Mouse (Mus musculus) intestine, embryonic 16.5 days (tissue): ENCODE measurements around the gene Dglucy. TPM values are rescaled to one million over a fixed set of nuclear protein-coding genes. Genes with fewer than 3 reads are reported as not detected.

Experiments used
- ATAC-seq: fragments of 200-750 bp; cut with Nextera tagmentation; 2 replicates; pipeline ENCODE4 v1.8.0; 2017; ENCODE audit warnings: moderate TSS enrichment, moderate library complexity
- H3K27ac ChIP-seq: fragments of 300-500 bp; sonication (generic); 2 replicates; pipeline ENCODE4 v1.5.1; 2014; ENCODE audit warnings: mild to moderate bottlenecking, low read length
- H3K27me3 ChIP-seq: fragments of 300-500 bp; sonication (generic); replicated peaks from 2 replicates; pipeline ENCODE4 v1.6.1; 2014; ENCODE audit warnings: low read length, control low read depth, mixed read lengths; ENCODE audit not compliant: control insufficient read depth, insufficient read depth
- H3K36me3 ChIP-seq: fragments of 300-500 bp; sonication (generic); 2 replicates; pipeline ENCODE4 v1.6.1; 2014; ENCODE audit warnings: low read length, control low read depth; ENCODE audit not compliant: control insufficient read depth, insufficient read depth
- H3K4me1 ChIP-seq: fragments of 300-500 bp; sonication (generic); 2 replicates; pipeline ENCODE4 v1.6.1; 2014; ENCODE audit warnings: low read length, control low read depth, mixed read lengths; ENCODE audit not compliant: control insufficient read depth, insufficient read depth
- H3K4me2 ChIP-seq: fragments of 300-500 bp; sonication (generic); 2 replicates; pipeline ENCODE4 v1.6.1; 2014; ENCODE audit warnings: low read depth, low read length, control low read depth
- H3K4me3 ChIP-seq: fragments of 300-500 bp; sonication (generic); 2 replicates; pipeline ENCODE4 v1.5.1; 2014; ENCODE audit warnings: mild to moderate bottlenecking, low read length
- H3K9ac ChIP-seq: fragments of 300-500 bp; sonication (generic); 2 replicates; pipeline ENCODE4 v1.6.1; 2014; ENCODE audit warnings: low read depth, low read length
- H3K9me3 ChIP-seq: fragments of 300-500 bp; sonication (generic); 2 replicates; pipeline ENCODE4 v1.6.1; 2016; ENCODE audit warnings: low read length, control low read depth; ENCODE audit not compliant: control insufficient read depth
- WGBS: fragments of 180-500 bp; shearing (Covaris S2); extraction: QIAGEN DNeasy Blood & Tissue Kit; methylation state at CpG from one replicate; pipeline ENCODE4 v1.1.7; 2014; 5-methylcytosine and 5-hydroxymethylcytosine counted together
- polyA plus RNA-seq: library from polyadenylated mRNA; unstranded; fragments of >200 nt; fragmentation: Nextera tagmentation; extraction: Ambion mirVana; gene quantifications from 2 replicates; pipeline ENCODE4 v1.2.1, GENCODE M21; 2015

Dglucy gene
- polyA plus RNA-seq, 1 experiment from 2014 or later: 2.6 TPM

GRCm38 (mm10) chr12:100831629-100832325 is 52.9 kb downstream of the Dglucy start:
- H3K4me2 ChIP-seq: no peak overlapping the region
- H3K4me1 ChIP-seq: no peaks in the 10 kb centered on the region
- WGBS: 65% methylated on average over 8 of the region's 8 CpGs
- no peaks in the 10 kb centered on the region for H3K27me3 ChIP-seq
- H3K9ac ChIP-seq: no peak overlapping the region
- no peak overlapping the region for H3K27ac ChIP-seq
- H3K9me3 ChIP-seq: no peaks in the 10 kb centered on the region
- no peak for ATAC-seq
- no peak overlapping the region for H3K4me3 ChIP-seq
- H3K36me3 ChIP-seq: no peaks in the 10 kb centered on the region

- ATAC-seq: no peak
- Histone ChIP-seq H3K36me3 (no peaks in the 10 kb centered on the region), H3K27me3 (no peaks in the 10 kb centered on the region), H3K4me2 (no peak overlapping the region), H3K4me3 (no peak overlapping the region), H3K27ac (no peak overlapping the region), H3K9me3 (no peaks in the 10 kb centered on the region), H3K9ac (no peak overlapping the region), H3K4me1 (no peaks in the 10 kb centered on the region)
- 83% methylated on average over 3 of the region's 3 CpGs for WGBS
Measured at GRCm38 (mm10) chr12:100837208-100837607, 58.4 kb downstream of the Dglucy start.

GRCm38 (mm10) chr12:100839079-100839600 is 60.3 kb downstream of the Dglucy start:
- peak; percentile 65; the same call in 1 of the 2 replicates for ATAC-seq

GRCm38 (mm10) chr12:100839926-100840325 is 61.1 kb downstream of the Dglucy start:
- no peak overlapping the region for H3K4me2 ChIP-seq
- no peaks in the 10 kb centered on the region for H3K4me1 ChIP-seq
- H3K27ac ChIP-seq: no peak overlapping the region
- no peaks in the 10 kb centered on the region for H3K27me3 ChIP-seq
- no peak overlapping the region for H3K9ac ChIP-seq
- H3K36me3 ChIP-seq: no peaks in the 10 kb centered on the region
- ATAC-seq: no peak
- 77% methylated on average over 6 of the region's 6 CpGs for WGBS
- H3K9me3 ChIP-seq: no peaks in the 10 kb centered on the region
- H3K4me3 ChIP-seq: no peak overlapping the region

More at GRCm38 (mm10) chr12:100839079-100839600, 60.3 kb downstream of the Dglucy start:
- 31% methylated on average over 8 of the region's 8 CpGs for WGBS
- no peaks in the 10 kb centered on the region for H3K36me3 ChIP-seq
- H3K9me3 ChIP-seq: no peaks in the 10 kb centered on the region
- H3K27ac ChIP-seq: no peak overlapping the region
- no peaks in the 10 kb centered on the region for H3K27me3 ChIP-seq
- H3K4me1 ChIP-seq: no peaks in the 10 kb centered on the region
- no peak overlapping the region for H3K4me2 ChIP-seq
- H3K4me3 ChIP-seq: no peak overlapping the region
- no peak overlapping the region for H3K9ac ChIP-seq

- H3K36me3 ChIP-seq: no peaks in the 10 kb centered on the region
- H3K27ac ChIP-seq: no peak overlapping the region
- no peak overlapping the region for H3K4me2 ChIP-seq
- no peaks in the 10 kb centered on the region for H3K4me1 ChIP-seq
- peak; percentile 81 for ATAC-seq
- H3K4me3 ChIP-seq: no peak overlapping the region
- 19% methylated on average over 3 of the region's 3 CpGs for WGBS
- H3K27me3 ChIP-seq: no peaks in the 10 kb centered on the region
- H3K9me3 ChIP-seq: no peaks in the 10 kb centered on the region
- H3K9ac ChIP-seq: no peak overlapping the region
Measured at GRCm38 (mm10) chr12:100841211-100841792, 62.4 kb downstream of the Dglucy start.

GRCm38 (mm10) chr12:100843171-100843570 is 64.3 kb downstream of the Dglucy start:
- Histone ChIP-seq H3K9ac (no peak overlapping the region), H3K9me3 (no peaks in the 10 kb centered on the region), H3K36me3 (no peaks in the 10 kb centered on the region), H3K4me2 (no peak overlapping the region), H3K4me1 (no peaks in the 10 kb centered on the region), H3K4me3 (no peak overlapping the region), H3K27me3 (no peaks in the 10 kb centered on the region), H3K27ac (no peak overlapping the region)
- 80% methylated on average over 4 of the region's 4 CpGs for WGBS
- no peak for ATAC-seq

GRCm38 (mm10) chr12:100844546-100844945 is 65.7 kb downstream of the Dglucy start:
- Histone ChIP-seq H3K4me3 (no peak overlapping the region), H3K27ac (no peak overlapping the region), H3K36me3 (no peaks in the 10 kb centered on the region), H3K4me1 (no peaks in the 10 kb centered on the region), H3K9me3 (no peaks in the 10 kb centered on the region), H3K9ac (no peak overlapping the region), H3K27me3 (no peaks in the 10 kb centered on the region), H3K4me2 (no peak overlapping the region)
- 85% methylated on average over 7 of the region's 7 CpGs for WGBS
- ATAC-seq: no peak

GRCm38 (mm10) chr12:100845829-100846228 is 67.0 kb downstream of the Dglucy start:
- H3K9ac ChIP-seq: no peak overlapping the region
- no peak for ATAC-seq
- no peaks in the 10 kb centered on the region for H3K36me3 ChIP-seq
- H3K27ac ChIP-seq: no peak overlapping the region
- no peaks in the 10 kb centered on the region for H3K27me3 ChIP-seq
- H3K4me2 ChIP-seq: no peak overlapping the region
- H3K4me1 ChIP-seq: no peaks in the 10 kb centered on the region
- 25% methylated on average over 2 of the region's 2 CpGs for WGBS
- no peak overlapping the region for H3K4me3 ChIP-seq
- H3K9me3 ChIP-seq: no peaks in the 10 kb centered on the region

- H3K27ac ChIP-seq: no peak overlapping the region
- H3K36me3 ChIP-seq: no peaks in the 10 kb centered on the region
- WGBS: 56% methylated on average over 1 of the region's 1 CpGs
- H3K4me3 ChIP-seq: no peak overlapping the region
- H3K4me2 ChIP-seq: no peak overlapping the region
- H3K9ac ChIP-seq: no peak overlapping the region
- no peaks in the 10 kb centered on the region for H3K27me3 ChIP-seq
- no peak for ATAC-seq
- H3K9me3 ChIP-seq: no peaks in the 10 kb centered on the region
- no peaks in the 10 kb centered on the region for H3K4me1 ChIP-seq
Measured at GRCm38 (mm10) chr12:100846566-100846965, 67.7 kb downstream of the Dglucy start.
